Mouse (Mus musculus) spleen, adult 2 months (tissue): ENCODE results near the gene Cmc2. TPM values are rescaled to one million over a fixed set of nuclear protein-coding genes. Genes with fewer than 3 reads are reported as not detected.

Experiments
- DNase-seq, 2 experiments: peaks; one replicate each; pipeline versions ENCODE4 v3.0.0 to v3.0.0-alpha.2; 2012 to 2021; ENCODE audit warnings: low spot score in 2 of 2, low read depth in 1 of 2
- H3K27ac ChIP-seq: fragments of 200-500 bp; 2 replicates; pipeline ENCODE4 v1.5.1; 2012; ENCODE audit warnings: low read length, inconsistent platforms; ENCODE audit not compliant: insufficient read depth
- H3K27me3 ChIP-seq: fragments of 200-500 bp; 2 replicates; pipeline ENCODE4 v1.6.1; 2012; ENCODE audit warnings: mild to moderate bottlenecking, moderate library complexity, low read length, inconsistent platforms; ENCODE audit not compliant: control insufficient read depth, insufficient read depth
- H3K36me3 ChIP-seq: fragments of 200-500 bp; 2 replicates; pipeline ENCODE4 v1.6.1; 2012; ENCODE audit warnings: mild to moderate bottlenecking, low read length, inconsistent platforms; ENCODE audit not compliant: control insufficient read depth, insufficient read depth
- H3K4me1 ChIP-seq: fragments of 200-500 bp; 2 replicates; pipeline ENCODE4 v1.6.1; 2011; ENCODE audit warnings: inconsistent platforms; ENCODE audit not compliant: control insufficient read depth, insufficient read depth, insufficient read length
- H3K4me3 ChIP-seq: fragments of 200-500 bp; 2 replicates; pipeline ENCODE4 v1.5.1; 2011; ENCODE audit warnings: mild to moderate bottlenecking, inconsistent platforms; ENCODE audit not compliant: insufficient read depth, insufficient read length; ENCODE audit errors: extremely low read depth
- CTCF ChIP-seq: fragments of 200-500 bp; IDR thresholded peaks from 2 replicates; pipeline ENCODE4 v1.5.1; 2011; ENCODE audit warnings: mild to moderate bottlenecking, inconsistent platforms; ENCODE audit not compliant: insufficient read depth, insufficient read length, insufficient replicate concordance; ENCODE audit errors: extremely low read depth
- POLR2A ChIP-seq: fragments of 200-500 bp; IDR thresholded peaks from 2 replicates; pipeline ENCODE4 v1.6.1; 2011; ENCODE audit warnings: low read depth, low read length, inconsistent platforms
- WGBS: fragments of 180-500 bp; shearing (Covaris S2); methylation state at CpG from one replicate; pipeline ENCODE4 v1.1.7; 2018; 5-methylcytosine and 5-hydroxymethylcytosine counted together
- polyA plus RNA-seq: library from polyadenylated mRNA; depleted of rRNA; stranded (reverse); fragments of >200 nt; gene quantifications from 2 replicates; pipeline ENCODE4 v1.2.3, GENCODE M21; 2012

The Cmc2 gene
- polyA plus RNA-seq, 1 experiment, result 3.4 TPM

DNA sequence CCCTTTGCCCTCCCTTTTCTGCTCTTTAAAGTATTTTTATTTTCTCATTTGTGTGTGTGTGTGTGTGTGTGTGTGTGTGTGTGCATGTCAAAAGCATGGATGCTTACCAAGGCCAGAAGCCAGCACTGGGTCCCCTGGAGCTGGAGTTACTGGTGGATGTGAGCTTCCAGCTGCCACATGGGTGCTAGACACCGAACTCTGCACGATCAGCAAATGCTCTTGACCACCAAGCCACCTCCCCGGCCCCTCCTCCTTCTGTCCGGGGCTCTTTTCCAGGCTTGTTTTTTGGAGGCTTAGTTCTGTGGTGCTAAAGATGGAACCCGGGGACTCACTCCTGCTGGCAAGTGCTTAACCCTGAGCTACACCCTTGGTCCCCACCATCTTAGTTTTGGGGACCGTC lies 25.6 kb upstream of the Cmc2 start:
- H3K36me3 ChIP-seq, result no peaks in the 10 kb centered on the region
- H3K27ac ChIP-seq, result no peak overlapping the region
- H3K4me1 ChIP-seq, result peaks cover 20% of the 10 kb centered on the region
- peak overlapping the region; percentile 50 for H3K4me3 ChIP-seq
- no peaks in the 10 kb centered on the region for H3K27me3 ChIP-seq
- no peak for TF ChIP-seq CTCF
- no peak for TF ChIP-seq POLR2A
- 83% methylated on average over 6 of the region's 6 CpGs for WGBS
- DNase-seq, result no peak

- no peaks in the 10 kb centered on the region for H3K27me3 ChIP-seq
- 45% methylated on average over 21 of the region's 21 CpGs for WGBS
- H3K4me3 ChIP-seq, result peak overlapping the region; percentile 50
- peaks cover 20% of the 10 kb centered on the region for H3K4me1 ChIP-seq
- H3K36me3 ChIP-seq, result no peaks in the 10 kb centered on the region
- no peak for DNase-seq
- H3K27ac ChIP-seq, result peak overlapping the region; percentile 47; the same call in 1 of the 2 replicates
- TF ChIP-seq CTCF, result no peak
- TF ChIP-seq POLR2A, result no peak
Observed at GRCm38 (mm10) chr8:116946268-116946838, 25.1 kb upstream of the Cmc2 start.

DNA sequence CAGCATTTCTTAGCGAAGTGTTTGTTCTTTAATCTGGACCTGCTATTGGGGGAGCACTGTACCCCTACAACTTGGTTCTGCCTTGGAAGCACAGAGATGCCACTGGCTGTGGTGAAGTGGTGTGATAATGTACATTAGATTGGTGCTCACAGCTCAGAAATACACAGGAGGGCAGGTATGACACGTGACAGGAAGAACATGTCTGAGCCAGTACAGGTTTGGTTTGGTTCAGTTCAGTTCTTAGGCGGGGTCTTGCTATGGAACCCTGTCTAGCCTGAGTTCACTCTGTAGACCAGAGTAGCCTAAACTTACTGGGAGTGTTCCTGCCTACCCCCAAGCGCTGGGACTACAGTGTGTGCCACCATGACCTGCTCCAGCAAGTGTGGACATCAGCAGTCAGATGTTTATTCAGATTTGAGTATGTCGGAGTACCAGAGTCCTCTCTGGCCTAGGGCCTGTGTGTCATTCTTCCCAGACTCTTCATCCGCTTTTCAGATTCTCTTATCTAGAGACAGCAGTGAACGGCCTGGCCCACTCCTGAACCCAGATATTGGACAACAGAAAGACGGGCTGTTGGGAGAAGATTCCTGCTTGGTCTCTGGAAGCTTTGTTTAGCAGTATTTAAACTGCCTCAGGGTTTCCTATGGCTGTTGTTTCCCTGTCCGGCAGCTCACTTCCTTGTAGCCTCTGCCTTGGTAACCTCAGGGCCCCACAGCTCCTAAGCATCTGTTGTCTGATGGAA lies 24.1 kb upstream of the Cmc2 start:
- Histone ChIP-seq H3K4me1 (peaks cover 20% of the 10 kb centered on the region), H3K27me3 (no peaks in the 10 kb centered on the region), H3K27ac (no peak overlapping the region), H3K4me3 (no peak overlapping the region), H3K36me3 (no peaks in the 10 kb centered on the region)
- WGBS, result 82% methylated on average over 9 of the region's 9 CpGs
- TF ChIP-seq CTCF, result no peak
- no peak for TF ChIP-seq POLR2A
- DNase-seq, result no peak

DNA sequence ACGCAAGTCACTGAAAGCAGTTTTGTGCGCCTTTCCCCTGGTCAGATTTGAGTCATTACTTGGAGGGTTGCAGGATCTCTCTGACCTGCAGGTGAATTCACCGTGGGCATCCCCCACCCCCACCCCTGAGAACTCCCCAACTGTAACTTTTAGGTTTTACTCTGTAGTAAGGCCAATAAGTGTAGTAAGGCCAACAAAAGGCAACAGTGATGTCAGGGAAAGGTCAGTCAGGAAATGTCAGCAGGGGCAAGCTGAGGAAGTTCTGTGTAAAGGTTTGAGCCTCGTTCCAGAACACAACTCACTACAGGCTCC lies 23.1 kb upstream of the Cmc2 start:
- no peak overlapping the region for H3K27ac ChIP-seq
- H3K4me1 ChIP-seq, result peaks cover 20% of the 10 kb centered on the region
- H3K36me3 ChIP-seq, result no peaks in the 10 kb centered on the region
- H3K27me3 ChIP-seq, result no peaks in the 10 kb centered on the region
- H3K4me3 ChIP-seq, result peak overlapping the region; percentile 99
- WGBS, result 4% methylated on average over 4 of the region's 4 CpGs
- no peak for DNase-seq
- TF ChIP-seq CTCF, result no peak
- TF ChIP-seq POLR2A, result no peak

DNA sequence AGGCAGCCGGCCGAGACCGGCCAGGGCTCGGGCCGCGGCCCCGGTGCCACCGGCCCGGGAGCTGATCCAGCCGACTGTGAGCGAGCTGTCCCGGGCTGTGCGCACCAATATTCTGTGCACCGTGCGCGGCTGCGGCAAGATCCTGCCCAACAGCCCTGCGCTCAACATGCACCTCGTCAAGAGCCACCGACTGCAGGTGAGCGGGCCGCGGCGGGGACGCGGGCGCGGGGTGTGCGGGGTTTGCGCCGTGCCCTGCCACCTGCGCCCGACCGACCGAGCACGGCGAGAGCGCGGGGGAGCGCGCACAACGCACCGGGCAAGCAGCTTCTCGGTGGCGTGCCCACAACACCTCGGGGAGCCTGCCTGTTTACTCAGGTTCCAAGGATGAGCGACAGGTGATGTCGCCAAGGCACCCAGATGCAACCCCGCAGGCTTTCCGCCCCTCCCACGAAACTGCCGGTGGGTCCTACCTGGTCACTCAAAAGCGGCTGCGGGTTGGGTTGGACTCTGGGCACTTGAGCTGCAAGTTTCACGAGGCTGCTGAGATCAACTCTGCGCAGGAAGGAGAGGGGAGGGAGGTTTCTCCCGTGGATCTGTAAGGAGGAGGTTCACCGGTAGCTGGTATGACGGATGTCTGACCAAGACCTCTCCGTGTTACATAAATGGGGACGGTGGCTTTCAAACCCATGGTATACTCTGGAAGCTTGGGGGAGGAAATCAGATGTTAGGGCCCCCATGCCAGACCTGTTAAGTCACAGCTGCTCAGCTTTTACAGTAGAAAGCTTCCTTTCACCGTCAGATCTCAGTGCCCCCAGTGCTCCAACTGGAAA lies 22.5 kb upstream of the Cmc2 start:
- no peak for TF ChIP-seq POLR2A
- TF ChIP-seq CTCF, result no peak
- peak in 1 of 2 experiments; percentile 10 for DNase-seq
- 1% methylated on average over 61 of the region's 62 CpGs for WGBS
- Histone ChIP-seq H3K27me3 (no peaks in the 10 kb centered on the region), H3K4me1 (peaks cover 20% of the 10 kb centered on the region), H3K36me3 (no peaks in the 10 kb centered on the region), H3K4me3 (peak overlapping the region; percentile 99), H3K27ac (peak overlapping the region; percentile 39; the same call in 1 of the 2 replicates)

DNA sequence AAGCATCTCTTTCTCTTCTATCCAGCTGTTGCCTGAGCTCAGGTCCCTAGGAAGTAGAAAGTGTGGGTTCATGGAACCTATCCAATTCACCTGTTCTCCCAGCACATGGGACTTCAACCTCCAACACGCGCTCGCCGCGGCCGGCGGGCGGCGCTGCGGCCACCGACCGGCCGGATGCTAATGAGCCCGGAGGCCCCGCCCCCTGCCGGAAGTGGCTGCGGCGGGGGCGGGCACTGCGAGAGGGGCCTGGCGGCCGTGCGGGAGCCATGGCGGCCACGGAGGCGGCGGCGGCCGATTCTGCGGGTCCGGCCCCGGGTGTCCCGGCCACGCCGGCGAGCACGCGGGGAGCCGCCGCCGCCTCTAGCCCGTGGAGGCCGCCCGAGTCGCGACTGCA lies 21.9 kb upstream of the Cmc2 start, which contains the start of gene Atmin:
Gene Atmin, plus strand, starts transcription at position 233 of the 394 bp plus-strand sequence.
- Histone ChIP-seq H3K4me1 (peaks cover 20% of the 10 kb centered on the region), H3K4me3 (peak within 1 kb of the TSS; percentile 99), H3K27ac (peak within 1 kb of the TSS; percentile 39; the same call in 1 of the 2 replicates), H3K27me3 (no peaks in the 10 kb centered on the region), H3K36me3 (no peaks in the 10 kb centered on the region)
- WGBS, result 1% methylated on average over 46 of the region's 46 CpGs
- DNase-seq, result peak; percentile 64 to 82
- TF ChIP-seq CTCF, result peak; percentile 70; the same call in 1 of the 2 replicates
- 0 out of 2 replicates have a peak, but pooled peaks have one; percentile 10 for TF ChIP-seq POLR2A
